Mouse (Mus musculus) kidney, postnatal 10 days (tissue): ENCODE results near the gene Plekha4.
"Not testable (repeated sequence)": the region's sequence is repeated elsewhere in the genome, so short reads cannot be mapped to it uniquely, and the experiment has no call there.

ENCODE experiments used
- DNase-seq: peaks from one replicate; pipeline ENCODE4 v3.0.0; 2021; ENCODE audit warnings: mixed read lengths

The Plekha4 gene

DNA sequence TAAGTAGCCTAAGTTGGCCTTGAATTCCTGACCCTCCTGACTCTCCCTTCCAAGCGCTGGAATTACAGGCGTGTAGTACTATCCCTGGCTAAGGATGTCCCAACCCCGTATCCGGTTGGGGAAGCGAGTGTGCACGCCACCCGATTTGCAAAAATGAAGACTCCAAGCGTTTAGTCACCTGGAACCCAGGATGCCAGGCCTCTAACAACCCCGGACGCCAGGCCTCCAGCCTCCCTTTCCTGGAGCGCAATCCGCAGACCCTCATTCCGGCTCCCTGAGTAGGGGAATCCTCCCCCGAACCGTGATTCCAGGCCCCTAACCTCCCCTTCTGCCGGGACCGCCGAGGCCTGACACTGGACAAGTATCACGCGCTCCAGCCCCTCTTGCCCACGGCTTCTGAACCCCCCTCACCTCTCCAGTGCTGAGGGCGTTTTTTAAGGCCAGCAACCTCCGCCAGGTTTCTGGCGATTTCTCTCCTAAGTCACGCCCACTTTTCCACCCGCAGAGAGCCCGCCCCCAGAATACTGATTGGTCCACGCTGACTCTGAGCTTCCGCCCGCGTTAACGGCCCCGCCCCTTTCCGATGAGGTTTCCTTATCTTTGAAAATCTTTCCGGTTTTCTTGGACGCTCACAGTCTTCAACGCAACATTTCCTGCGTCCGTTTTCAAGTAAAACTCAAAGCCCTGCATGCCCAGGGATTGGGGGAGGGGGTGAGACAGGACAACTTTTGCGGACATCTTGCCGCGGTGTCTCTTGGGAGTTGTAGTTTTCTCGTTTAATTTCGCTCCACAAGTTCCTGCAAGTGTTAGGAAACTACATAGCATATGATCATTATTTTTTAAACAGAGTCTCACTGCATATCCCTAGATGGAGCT, 16.0 kb upstream of the Plekha4 start, which contains the start of gene Nucb1:
Nucb1 (minus strand) TSS at position 495 of the 876 bp plus-strand sequence.
- DNase-seq: peak; percentile 96

DNA sequence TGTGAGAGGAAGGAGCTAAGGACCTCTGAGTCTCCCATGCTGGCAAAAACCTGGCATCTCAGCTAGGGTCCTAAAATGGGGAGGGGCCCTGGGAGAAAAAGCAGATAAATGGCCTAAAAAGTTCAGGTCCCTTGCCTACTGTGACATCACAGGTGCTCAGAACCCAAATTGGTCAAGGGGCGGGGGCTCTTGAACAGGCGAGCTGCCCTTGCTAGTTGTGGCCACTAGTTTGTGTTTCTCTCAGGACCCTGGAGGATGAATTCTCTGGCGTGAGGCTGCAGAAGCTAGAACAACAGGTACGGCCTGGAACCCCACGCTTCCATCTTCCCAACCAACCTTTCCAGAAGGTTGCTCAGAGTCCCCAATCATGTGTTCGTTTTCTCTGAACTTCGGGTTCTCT, 11.7 kb upstream of the Plekha4 start:
- no peak for DNase-seq

DNA sequence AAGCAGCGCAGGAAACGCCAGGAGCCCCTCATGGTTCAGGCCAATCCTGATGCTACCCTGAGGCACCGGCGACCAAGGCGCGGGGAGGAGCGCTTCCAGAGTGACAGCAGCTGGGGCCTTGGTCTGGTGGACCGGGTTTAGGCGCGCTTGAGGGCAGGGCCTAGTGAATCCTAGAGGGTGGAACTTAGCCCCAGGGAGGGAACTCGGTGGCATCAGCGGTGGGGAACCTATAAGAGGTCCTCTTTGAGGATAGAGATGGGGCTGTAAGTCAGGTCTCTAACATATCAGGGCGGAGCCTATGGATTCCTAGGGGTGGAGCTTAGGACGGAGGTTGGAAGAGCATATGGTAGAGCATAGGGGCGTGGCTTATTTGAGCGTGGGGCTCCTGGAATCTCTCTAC, 10.7 kb upstream of the Plekha4 start:
- no peak for DNase-seq

DNA sequence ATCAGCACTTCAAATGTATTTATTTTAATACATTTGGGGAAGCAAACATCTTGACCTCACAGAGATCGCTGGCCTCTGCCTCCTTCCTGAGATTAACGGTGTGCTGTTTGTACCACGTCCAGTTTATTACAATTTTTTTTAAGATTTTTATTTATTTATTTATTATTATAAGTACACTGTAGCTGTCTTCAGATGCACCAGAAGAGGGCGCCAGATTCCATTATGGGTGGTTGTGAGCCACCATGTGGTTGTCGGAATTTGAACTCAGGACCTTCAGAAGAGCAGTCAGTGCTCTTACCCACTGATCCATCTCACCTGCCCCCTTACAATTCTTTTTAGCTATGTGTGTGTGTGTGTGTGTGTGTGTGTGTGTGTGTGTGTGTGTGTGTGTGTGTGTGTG, 9.3 kb upstream of the Plekha4 start:
- DNase-seq: not testable (repeated sequence)

DNA sequence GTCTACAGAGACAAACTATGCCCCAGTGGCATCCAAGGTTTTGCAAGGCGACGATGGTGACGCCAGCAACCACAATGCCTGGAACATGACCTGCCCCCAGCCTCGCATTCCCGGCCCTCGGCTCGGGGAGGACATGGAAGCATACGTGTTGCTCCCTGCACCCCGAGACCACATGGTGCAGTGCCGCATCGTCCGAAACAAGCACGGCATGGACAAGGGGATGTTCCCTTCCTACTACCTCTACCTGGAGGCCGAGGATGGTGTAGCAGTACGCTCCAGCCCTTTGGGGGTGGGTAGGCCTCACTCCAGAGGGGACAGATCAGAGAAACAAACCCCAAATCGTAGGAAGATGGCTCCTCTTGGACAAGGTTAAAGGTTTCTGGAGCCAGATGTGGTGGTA, 7.5 kb upstream of the Plekha4 start:
- no peak for DNase-seq

DNA sequence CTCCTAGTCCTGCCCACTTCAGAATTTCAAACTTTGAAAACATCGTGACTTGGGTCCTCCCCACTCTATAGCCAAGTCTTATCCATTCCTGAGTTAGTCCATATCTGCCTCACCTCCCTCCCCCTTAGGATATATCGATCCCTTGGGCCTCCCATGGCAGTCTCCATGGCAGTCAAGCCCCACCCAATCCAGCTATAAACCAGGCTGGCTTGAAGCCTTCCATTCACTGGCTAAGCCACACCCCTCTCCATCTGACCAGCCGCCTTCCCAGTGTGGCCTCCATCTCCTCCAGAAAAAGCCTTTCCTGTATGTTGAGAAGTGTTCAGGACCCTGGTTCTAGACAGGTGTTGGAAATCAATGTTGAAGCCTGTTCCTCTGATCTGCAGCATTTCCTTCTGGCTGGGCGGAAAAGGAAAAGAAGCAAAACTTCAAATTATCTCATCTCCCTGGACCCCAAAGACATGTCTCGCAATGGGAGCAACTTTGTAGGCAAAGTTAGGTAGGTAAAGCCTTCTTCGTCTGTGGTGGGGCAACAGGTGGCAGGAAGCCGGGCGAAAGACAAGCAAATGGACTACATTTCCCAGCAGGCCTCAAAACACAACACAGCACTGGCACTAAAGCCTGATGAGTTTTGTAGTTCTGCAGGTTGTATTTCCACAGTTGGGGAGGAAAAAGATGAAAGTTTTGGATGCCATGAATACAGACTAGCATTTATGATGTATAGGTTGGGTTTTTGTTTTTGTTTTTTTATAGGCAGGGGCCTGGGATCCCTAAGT, 6.6 kb upstream of the Plekha4 start:
- DNase-seq: no peak

DNA sequence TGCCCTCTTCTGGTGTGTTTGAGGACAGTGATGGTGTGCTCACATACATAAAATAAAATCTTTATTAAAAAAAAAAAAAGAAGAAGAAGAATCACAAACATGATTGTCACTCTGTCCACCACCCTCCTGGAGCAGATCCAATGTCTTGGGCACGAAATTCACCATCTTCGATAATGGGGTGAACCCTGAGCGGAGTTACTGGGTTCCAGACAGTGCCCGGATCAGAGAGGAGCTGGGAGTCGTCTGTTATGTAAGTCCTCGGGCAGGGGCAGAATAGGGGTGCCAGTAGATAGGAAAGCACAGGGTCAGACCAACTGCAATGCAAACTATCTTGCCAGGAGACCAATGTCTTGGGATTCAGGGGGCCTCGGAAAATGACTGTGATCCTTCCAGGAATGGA, 5.5 kb upstream of the Plekha4 start:
- no peak for DNase-seq

DNA sequence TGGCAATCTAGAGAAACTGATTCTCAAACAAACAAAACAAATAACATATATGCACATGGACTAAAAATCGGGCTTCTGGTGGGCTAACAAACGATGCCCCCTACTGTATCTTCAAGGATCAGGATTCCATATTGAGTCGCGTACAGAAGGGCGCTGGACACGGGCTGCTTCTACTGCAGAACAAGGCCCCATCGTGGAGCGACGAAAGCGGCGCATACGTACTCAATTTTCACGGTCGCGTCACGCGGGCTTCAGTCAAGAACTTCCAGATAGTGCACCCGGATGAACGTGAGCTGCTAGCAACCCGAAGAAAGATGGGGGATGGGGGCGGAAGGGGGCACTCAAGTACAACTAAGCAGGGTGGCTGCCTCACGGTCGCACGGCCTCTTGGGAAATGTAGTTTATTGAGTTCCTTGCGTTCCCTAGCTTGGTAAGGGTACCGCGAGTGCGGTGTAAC, 4.4 kb upstream of the Plekha4 start:
- peak; percentile 93 for DNase-seq

DNA sequence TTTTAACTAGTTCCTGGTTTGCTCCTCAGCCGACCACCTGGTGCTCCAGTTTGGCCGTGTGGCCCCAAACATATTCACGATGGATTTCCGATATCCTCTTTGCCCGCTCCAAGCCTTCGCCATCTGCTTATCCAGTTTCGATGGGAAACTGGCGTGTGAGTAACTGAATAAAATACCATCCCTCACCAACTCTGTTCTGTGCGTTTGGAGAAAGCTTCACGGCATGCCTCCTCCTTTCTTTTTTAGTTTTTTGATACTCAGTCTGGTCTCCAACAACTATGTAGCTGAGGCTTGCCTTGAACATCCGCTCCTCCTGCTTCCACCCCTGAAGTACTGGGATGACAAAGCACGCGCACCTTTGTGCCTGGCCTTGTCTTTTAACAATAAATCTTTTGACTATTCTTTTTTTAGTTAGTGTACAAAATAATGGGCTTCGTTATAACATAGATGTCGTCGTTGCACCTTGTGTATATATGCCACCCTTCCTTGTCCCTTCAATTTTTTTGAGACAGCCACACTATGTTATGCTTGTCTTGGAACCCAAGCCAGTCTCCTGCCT, 3.9 kb upstream of the Plekha4 start:
- DNase-seq: no peak

DNA sequence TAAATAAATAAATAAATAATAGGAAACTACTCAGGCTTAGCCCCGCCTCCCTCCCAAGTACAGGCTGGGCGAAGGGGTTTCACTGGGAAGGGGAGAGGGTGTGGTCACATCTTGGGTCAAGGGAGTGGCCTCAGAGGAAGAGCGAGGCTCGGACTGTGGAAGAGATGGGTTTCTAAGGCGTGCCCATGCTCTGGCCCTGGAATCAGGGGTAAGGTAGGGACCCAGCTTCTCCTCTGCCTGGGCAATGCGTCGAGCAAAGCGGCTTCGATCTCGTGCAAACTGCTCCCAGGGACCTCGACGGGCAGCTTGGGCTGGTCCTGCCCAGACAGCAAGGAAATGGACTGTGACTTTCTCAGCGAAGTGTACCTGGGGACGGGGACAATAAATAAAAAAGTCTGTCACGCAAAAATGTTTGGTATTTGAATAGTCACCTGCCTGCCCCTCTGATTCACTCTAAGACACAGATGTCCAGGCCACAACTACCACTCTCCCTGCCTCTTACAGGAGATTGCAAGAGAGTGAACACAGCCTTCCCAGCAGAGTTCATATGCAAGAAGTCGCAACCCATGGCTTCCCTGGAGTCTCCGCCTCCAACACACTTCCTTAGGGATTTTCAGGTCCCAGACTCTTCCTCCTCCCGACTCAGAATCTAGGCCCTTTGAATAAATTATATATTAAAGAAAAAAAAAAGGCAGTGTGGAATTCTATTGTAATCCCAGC, 3.0 kb upstream of the Plekha4 start:
- peak; percentile 37 for DNase-seq

DNA sequence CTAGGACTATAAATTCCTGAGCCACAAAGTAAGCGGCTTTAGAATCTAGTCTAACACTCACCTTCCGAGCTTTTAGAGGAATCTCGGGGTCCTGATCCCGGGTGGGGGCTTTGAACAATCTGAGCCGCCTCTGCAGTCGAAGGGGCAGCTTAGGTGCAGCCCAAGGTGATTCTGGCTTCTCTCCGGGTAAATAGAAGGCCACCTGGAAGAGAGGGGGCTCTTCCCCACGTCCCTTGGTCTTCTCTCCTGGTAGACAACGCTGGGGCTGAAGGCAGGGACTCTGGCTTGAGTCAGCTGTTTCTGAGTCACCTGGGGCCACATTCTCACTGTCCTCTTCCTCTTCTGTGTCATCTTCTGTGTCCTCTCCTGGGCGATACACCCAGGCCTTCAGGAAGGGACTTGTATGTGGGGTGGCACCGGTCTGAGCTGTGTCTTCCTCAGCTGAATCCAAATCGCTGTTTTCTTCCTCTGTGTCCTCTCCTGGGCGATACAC, 2.4 kb upstream of the Plekha4 start:
- peak; percentile 15 for DNase-seq

DNA sequence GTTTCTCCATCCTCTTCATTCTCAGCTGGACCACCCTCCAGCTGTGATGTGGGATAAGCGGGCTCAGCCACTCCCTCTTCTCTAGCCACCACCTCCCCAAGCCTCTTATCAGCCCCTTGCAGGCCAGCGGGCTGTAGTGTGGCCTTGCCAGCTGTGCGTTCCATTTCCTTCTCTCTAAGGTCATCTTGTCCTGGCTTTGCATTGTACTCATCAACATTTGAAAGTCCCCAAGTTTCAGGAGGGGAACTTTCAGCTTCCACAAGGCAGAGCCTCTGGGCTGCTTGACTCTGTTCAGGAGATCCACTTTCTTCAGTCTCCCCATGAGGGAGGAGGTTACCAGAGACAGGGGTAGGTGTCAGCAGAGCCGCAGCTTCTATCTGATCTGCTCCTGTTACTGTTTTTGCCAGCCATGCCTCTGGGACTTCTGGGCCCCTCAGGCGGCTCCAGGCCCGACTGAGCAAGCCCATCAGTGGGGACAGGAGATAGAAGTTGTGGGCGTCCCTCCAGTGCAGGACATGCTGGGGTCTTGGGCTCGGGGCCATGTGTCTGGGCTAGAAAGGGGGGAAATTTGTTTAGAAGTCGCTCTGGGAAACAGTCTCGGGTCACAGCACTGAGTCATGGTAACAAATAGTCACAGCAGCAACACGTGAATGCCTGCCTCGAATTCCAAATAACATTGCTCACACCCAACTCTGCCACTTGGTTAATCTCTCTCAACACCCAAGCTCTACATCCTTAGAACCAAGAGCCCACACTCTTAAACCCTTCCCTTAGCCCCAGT, 1.1 kb upstream of the Plekha4 start:
- peak; percentile 37 for DNase-seq

DNA sequence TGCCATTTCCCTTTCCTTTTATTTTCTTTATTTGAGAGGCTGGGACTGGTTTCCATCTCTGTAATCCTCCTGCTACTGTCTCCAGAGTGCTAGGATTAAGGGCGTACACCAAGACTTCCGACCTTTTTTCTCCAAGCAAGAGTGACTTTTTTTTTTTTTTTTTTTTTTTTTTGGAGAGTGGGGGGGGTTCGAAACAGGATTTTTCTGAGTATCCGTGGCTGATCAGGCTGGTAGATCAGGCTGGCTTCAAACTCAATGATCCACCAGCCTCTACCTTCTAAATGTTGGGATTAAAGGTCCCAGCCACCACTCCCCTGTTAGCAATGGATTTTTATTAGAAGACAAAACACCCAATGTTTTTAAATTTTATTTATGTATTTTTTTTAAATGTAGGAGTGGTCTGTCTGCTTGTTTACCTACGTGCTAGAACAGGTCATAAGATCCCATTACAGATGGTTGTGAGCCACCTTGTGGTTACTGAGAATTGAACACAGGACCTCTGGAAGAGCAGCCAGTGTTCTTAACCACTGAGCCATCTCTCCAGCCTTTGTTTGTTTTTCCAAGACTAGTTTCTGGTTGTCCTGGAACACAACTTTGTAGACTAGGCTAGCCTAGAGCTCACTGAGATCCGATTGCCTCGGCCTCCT, 467 bp downstream of the Plekha4 start:
- DNase-seq: no peak

DNA sequence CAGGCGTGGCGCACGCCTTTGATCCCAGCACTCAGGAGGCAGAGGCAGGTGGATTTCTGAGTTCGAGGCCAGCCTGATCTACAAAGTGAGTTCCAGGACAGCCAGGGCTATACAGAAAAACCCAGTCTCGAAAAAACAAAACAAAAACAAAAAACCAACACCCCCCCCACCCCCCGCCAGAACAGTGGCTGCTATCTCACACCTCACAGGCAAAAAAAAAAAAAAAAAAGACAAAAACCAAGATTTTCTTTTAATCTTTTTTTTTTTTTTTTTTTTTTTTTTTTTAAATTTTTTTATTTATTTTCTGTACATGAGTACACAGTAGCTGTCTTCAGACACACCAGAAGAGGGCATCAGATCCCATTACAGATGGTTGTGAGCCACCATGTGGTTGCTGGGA, 1.0 kb downstream of the Plekha4 start:
- not testable (repeated sequence) for DNase-seq

DNA sequence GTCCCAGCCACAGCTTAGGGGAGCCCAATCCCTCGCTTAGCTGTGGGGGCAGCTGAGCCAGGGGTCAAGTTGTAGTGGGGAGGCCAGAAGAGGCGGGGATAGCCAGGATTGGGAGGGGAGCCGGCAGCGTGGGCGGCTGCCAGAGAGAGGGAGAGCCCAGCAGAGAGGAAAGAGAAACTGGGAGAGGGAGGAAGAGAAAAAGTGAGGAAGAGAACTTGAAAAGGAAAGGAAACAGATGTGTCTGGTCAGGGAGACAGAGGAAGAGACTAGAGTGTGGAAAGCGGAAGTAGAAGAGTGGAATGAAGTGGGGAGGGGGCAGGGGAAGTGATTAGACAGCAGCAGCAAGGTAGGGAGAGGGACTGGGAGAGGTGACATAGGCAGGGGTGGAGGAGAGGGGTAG, 3.3 kb downstream of the Plekha4 start:
- peak; percentile 67 for DNase-seq

DNA sequence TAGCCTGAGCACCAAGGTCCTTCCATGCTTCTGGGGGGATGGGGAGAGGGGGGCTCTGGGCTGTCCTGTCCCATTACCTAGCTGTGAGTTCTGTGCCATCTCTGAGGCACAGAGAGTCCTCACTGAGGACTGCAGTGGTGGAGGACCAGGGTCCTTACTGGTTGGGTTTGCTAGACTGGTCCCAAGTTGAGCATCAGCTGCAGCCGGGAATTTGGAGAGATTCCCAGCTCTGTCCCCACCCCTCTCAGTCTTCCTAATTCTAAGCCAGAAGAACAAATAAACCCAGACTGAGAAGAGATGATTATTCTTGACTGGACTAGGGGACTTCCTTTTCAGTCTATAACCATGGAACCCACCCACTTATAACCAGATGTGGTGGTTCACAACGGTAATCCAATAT, 4.5 kb downstream of the Plekha4 start:
- DNase-seq: peak; percentile 58

DNA sequence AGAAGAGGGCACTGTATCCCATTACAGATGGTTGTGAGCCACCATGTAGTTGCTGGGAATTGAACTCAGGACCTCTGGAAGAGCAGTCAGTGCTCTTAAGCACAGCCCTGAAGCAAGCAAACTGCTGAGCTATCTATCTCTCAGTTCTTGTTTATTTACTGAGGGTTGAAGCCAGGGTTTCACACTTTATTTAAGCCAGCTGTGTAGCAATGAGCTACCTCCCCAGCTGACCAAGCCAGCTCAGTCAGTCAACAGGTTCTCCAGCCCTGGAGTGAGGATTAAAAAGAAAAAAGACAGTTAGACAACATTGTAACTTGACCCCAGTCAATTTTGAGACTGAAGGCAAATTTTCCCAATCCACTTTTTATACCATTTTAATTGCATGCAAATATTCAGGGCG, 9.5 kb downstream of the Plekha4 start:
- no peak for DNase-seq

DNA sequence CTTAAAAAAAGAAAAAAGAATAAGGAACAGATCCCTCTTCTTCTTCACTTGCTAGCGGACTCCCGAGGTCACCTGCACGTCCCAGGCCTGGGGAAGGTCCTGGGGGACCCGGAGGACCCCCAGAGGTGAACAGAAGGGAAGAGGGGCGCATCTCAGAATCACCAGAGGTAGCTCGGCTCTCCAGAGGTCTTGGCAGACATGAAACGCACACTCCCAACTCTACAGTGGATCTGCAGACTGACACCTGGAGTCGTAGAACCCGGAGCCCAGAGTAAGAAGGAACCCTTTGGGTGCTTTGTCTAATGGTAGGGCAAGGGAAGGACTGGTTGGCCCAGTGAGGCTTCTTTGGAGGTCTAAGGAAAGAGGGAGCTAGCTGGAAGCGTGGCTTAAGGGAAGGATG, 11.5 kb downstream of the Plekha4 start:
- no peak for DNase-seq

DNA sequence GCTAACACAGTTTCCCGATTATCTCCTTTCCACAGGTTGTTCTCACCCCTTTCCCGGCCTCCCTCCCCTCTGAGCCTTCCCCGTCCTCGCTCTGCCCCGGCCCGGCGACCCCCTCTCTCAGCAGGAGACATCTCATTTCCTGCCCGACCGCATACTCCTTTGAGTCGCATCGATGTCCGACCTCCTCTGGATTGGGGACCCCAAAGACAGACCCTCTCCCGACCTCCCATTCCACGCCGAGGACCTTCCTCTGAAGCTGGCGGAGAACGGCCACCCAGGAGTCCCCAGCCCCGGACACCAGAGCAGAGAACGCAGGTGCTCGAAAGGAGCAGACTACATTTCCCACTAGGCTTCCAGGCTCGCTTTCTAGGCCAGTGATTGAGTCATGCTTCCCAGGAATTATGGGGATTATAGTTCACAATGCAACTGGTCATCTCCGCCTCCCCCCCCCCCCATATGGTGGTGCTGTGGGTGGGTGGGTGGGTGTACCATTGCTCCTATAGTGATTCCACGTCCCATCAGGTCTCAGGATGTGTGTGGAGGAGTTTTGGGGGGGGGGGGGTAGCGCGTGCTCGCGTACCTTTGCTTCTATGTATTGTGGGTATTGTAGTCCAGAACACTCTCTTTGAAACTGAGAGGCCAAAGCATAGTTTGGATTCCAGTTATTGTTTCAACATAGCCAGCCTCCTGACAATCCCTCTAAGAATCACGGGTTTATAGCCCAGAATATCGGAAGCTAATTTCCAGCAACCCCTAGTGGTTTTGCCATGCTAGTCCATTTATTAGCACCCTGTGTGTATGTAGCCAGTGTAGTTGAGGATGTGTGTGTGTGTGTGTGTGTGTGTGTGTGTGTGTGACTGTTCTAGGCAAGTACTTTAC, 12.3 kb downstream of the Plekha4 start:
- DNase-seq: peak; percentile 66

DNA sequence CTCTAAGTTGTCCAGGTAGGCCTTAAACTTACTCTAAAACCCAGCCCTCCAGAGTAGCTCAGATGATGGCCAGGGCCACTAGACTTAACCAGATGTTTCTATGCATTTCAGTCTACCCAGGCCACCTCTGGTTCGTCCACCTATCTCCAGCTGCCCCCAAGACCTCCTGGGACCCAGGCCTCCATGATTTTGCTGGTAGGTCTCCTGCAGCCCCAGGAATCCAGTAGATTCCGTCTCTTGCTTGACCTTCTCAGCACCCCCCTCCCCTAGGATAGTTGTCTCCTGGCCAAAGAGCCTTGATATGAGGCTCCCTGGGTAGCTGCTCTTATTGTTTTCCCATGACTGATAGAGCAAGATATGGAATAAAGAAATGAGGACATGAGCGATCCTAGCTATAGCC, 13.0 kb downstream of the Plekha4 start:
- DNase-seq: no peak
